Mouse (Mus musculus) urinary bladder, postnatal 4 days (tissue): ENCODE results near the gene Ipo9.
"Not testable (repeated sequence)": the region's sequence is repeated elsewhere in the genome, so short reads cannot be mapped to it uniquely, and the experiment has no call there.

Source experiments
- DNase-seq, 2 experiments: peaks; one replicate each; pipeline ENCODE4 v3.0.0; 2021 to 2022; ENCODE audit warnings: low spot score in 2 of 2

Gene Ipo9

GRCm38 (mm10) chr1:135427390-135427789 is 2.9 kb downstream of the Ipo9 start:
- DNase-seq, result no peak

- no peak for DNase-seq
Observed at GRCm38 (mm10) chr1:135426645-135427044, 3.7 kb downstream of the Ipo9 start.

- no peak for DNase-seq
Observed at GRCm38 (mm10) chr1:135422772-135423171, 7.5 kb downstream of the Ipo9 start.

GRCm38 (mm10) chr1:135413996-135414395 is 16.3 kb downstream of the Ipo9 start:
- no peak for DNase-seq

GRCm38 (mm10) chr1:135412130-135412529 is 18.2 kb downstream of the Ipo9 start:
- no peak for DNase-seq

- DNase-seq, result no peak
Observed at GRCm38 (mm10) chr1:135410967-135411366, 19.3 kb downstream of the Ipo9 start.

DNA sequence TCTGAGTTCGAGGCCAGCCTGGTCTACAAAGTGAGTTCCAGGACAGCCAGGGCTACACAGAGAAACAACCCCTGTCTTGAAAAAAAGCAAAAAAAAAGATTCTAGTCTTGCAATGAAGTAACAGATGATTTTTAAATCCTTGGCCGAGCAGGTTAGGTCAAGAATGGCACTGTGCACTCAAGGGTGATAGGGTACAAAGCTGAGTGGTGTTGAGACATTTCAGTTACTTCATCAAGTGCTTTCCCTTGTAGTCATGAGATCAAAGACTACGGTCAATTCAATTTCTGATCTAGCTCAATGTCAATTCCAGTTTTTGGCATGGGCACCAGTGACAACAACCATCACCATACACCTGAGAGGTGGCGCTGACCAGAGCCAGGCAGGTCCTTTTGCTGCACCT is 21.3 kb downstream of the Ipo9 start:
- no peak for DNase-seq

DNA sequence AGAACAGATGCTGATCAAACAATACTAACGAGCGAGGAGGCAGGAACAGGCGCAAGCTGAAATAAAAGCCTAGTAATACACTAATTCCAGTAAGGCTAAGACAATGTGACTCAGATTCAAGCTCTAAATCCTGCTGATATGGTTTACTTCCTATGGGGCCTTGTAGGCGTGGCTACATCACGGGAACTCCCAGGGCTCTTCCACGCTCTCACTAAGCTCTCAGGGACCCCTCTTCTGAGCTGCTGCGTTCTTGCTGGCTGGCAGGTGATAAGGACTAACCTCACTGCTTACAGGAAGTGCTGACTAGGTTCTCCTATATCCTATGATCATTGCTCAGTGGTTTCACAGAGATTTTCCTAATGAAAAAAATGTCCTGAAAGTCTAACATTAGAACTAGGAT is 24.9 kb downstream of the Ipo9 start:
- no peak for DNase-seq

DNA sequence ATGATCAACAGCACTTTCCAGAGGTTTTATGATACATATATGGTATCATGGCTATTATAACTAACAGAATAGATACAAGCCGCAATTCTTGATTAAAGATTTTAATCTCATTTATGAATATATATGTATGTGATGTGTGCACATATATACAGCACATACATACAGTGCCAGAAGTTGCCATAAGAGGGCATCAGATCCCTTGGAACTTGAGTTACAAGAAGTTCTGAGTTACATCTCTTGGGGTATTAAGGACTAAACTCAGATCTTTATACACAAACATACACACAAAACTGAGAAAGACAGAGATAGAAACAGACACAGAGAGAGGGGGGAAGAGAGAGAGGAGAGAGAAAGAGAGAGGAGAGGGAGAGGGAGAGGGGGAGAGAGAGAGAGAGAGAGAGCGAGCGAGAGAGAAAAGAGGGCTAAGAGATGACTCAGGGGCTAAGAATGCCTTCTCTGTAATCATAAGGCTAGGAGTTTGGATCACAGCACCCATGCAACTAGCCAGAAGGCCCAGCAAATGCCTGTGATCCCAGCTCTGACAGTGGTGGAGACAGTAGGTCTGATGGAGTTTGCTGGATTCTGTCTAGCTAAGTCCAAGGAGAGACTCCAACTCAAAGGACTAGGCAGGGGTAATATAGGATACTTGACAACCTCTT is 28.7 kb downstream of the Ipo9 start:
- DNase-seq, result no peak

- no peak for DNase-seq
Observed at GRCm38 (mm10) chr1:135399466-135399865, 30.8 kb downstream of the Ipo9 start.

DNA sequence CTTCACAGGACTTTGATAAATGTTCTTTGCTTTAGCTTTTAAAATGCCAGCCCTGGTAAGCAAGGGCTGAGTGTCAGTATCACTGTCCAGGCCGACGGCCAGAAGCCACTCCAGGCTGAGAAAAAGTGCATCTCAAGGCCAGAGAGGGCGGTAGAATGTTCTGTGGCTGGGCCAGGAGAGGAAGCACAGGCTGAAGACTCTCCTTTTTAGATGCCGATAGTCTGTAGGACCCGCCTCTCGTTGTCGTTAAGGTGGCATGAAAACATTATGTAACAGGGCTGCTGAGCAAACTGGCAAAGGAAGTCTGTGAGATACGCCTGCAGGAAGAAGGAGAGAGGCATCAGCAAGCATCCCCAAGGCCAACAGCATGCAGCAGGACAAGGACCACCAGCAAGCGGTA is 45.1 kb downstream of the Ipo9 start:
- DNase-seq, result no peak

DNA sequence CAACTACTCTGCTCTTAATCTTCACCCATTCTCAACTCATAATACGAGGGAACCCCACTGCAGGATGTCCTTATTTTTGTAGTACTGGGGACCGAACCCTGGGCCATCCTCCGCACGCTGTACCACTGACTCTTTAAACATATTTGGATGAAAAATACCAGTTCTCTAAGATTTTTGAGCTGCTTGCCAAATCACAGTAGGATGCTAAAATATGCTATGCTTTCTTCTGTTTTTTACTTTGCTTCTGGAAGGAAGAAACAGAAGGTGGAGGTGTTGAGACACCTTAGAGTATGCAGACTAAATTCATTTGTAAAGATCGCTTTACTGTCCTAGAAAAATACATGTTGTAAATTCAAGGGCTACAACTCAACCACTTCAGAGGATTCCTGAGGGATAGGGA is 46.1 kb downstream of the Ipo9 start:
- DNase-seq, result no peak

DNA sequence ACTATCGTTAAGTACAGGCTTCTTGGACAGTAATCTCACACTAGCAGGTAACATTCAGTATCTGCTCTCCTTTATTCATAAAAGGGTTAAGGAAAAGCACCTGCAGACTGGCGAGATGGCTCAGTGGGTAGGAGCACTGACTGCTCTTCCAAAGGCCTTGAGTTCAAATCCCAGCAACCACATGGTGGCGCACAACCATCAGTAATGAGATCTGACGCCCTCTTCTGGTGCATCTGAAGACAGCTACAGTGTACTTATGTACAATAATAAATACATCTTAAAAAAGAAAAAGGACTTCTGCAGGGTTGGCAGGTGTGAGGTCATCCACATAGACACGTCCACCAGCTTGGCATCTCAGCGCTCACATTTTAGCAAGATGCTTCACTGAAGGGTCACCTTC is 48.7 kb downstream of the Ipo9 start:
- not testable (repeated sequence) for DNase-seq

GRCm38 (mm10) chr1:135380071-135380991 is 50.0 kb downstream of the Ipo9 start:
- no peak for DNase-seq

DNA sequence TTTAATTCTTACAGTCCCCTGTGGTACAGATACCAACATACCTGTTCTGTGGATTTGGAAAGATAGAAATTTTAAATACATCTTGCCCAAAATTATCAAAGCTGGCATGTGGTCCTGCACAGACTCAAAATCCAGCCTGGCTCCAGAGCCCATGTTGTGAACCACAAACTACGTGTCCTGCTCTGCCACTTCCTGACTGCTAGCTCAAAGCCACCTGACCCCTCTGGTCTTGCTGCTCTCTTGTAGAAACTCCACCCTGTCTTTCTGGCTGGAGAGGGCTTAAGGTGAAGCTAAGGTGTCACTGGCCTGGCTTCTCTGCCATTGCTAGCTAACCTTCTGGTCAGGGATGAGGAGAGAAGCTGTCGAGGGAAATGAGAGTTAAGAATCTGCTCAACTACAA is 51.3 kb downstream of the Ipo9 start:
- no peak for DNase-seq

DNA sequence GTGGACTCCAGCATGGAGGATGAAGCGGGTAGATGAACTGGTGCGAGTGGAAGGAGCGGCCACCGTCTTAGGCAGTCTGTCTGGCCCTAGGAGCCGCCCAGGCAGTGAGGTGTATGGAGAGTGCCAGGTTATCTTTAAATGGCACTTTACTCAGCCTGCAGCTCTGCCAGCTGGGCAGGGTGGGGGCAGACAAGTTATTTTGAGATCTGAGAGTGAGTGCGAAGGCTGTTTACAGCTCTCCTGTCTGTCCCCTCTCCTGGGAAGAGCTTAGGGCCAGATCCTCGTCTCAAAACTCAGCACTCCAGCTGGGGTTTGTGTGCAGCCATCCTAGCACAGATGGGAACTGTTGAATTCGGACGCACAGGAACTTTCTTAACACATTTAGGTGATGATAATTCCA is 51.7 kb downstream of the Ipo9 start:
- DNase-seq, result no peak

- DNase-seq, result peak; percentile 75 to 77
Observed at GRCm38 (mm10) chr1:135374868-135375581, 55.3 kb downstream of the Ipo9 start, which contains the start of gene Shisa4. TSS of gene Shisa4 (minus strand) at chr1:135375237.

DNA sequence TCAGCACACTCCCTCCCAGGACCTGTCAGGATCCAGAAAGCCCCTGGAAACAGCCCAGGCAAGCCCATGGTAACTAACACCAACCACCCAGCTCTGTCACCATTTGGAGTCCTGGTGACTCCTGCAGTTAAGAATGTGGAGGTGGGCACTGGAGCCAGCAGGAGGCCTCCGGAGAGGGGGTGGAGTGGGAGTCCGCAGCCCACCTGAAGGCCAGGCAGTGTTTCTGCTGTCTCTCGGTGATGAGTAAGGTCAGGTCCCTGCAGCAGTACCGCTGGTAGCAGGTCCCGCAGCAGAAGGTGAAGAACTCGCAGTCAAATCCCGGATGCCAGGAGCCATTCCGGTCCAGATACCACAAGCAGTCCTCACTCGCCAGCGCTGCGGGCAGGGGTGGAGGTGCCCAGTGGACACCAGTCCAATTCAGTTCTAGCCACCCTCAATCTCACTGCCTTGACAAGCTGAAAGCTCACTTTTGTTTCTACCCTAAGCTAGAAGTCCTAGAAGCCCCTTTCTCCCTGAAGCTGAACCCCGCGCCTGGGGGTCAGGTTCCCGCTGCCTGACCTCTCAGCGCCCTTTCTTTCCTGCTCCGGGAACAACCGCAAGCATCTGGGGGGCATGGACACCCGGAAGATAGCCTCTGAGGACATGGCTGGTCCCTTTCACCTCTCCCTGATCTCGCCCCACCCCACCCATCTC is 56.0 kb downstream of the Ipo9 start:
- no peak for DNase-seq

GRCm38 (mm10) chr1:135373171-135373677 is 57.1 kb downstream of the Ipo9 start:
- no peak for DNase-seq

DNA sequence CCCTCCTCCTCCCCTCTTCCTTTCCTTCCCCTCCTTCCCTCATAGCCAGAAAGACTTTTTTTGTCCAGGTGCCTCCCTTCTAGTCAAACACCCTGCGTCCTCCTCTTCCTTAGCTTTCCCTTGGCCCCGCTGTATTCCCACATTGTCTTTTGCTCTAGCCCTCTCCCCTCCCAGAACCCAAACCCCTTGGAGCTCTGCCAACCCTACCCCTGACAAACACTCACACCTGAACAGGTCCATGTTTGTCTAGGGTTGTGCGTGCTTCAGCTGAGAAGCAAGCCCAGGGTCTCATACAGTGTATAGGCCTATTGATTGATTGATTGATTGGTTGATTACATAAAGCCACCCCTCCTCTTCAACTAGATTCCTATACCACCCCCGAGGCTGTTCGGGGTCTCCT is 60.9 kb downstream of the Ipo9 start:
- no peak for DNase-seq

GRCm38 (mm10) chr1:135368982-135369381 is 61.3 kb downstream of the Ipo9 start:
- peak in 1 of 2 experiments; percentile 66 for DNase-seq

DNA sequence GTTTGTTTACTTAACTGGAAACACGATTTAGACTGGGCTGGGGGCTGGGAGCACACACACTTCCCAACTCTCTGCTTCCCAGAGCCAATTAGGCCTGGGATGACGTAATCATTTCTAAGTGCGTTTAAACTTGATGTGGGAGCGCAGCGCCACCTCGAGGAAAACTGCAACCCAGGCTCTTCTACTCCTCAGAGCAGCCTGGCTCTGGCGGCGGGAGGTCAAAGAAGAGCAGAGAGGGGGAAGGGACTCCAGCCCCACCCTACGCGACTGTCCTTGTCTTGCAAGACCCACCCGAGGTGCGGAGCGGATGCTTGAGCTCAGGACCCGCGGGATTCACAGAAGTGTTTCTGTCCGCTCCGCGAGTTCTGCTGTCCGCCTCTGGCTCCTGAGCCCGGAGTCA is 62.1 kb downstream of the Ipo9 start:
- DNase-seq, result peak; percentile 78 to 89
